Mouse (Mus musculus) testis, adult 2 months (tissue): ENCODE results near the gene Hemgn.

Experiments used
- CTCF ChIP-seq: fragments of 200-500 bp; IDR thresholded peaks from 2 replicates; pipeline ENCODE4 v1.5.1; 2012; ENCODE audit warnings: low read depth, mild to moderate bottlenecking, inconsistent platforms, low read length, moderate library complexity; ENCODE audit not compliant: control insufficient read depth, insufficient read depth, insufficient replicate concordance
- POLR2A ChIP-seq: fragments of 200-500 bp; IDR thresholded peaks from 2 replicates; pipeline ENCODE4 v1.6.1; 2012; ENCODE audit warnings: low read depth, mild to moderate bottlenecking, inconsistent platforms, low read length, moderate library complexity; ENCODE audit not compliant: control insufficient read depth

DNA sequence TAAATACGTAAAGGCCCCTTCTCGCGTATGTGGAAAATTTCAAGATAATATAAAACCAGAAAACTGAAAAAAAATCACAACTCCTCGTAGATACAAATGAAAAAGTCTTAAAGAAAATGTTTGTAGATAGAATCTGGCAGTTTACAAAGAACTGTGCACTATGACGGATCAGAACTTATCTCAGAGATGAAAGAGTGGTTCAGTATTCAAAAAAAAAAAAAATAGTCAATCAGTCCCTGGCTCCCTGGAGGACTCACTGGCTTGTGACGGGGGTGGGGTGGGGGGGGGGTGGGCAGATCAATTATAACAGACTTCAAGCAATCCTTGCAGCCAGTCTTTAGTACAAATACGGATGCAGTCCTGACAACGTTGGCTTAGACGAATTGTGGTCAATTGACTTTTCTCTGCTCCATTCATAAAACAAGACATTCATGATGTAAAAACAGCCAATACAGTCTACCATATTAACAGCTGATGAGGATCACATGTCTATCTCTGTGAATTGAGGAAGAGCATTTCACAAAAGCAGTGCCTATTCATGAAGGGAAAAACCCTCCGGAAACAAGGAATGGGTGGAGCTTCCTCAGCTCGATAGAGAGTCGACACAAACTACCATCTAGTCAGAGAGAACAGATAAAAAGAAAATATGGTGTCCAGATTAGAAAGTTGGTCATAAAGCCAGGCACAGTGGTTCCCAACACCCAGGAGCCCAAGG, 53.6 kb downstream of the Hemgn start:
- TF ChIP-seq POLR2A (no peak), CTCF (no peak)
